Comparison of ENCODE assay signal across 19 mouse cellular contexts in the genomic region with DNA sequence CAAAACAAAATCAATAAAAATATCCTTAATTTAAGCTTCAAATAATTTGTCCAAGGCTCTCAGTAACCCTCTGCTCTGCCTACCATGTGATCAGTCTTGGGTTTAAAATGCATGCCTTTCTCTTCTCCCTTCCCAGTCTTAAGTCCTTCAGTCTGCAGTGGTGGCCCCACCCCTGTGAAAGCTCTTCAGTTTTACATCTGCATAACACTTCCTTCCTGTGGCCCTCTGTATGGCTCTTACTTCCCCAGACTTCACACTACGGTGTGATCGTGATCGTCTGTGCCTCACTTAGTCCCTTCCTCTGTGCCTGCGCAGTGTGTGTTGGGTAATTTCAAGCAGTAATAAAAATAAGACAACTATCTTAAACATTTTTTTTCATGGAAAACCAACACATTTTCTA.
DNase-seq lines count a peak whose midpoint lies in the region; ATAC-seq and TF ChIP-seq lines count a peak whose summit lies in the region.
"Had no signal": no experiment of that assay in that cellular context is flagged by ENCODE, and none has a peak within 500 bp of the region (broad histone marks: within the 10 kb centered on the region; RNA-seq: fewer than 3 reads in every experiment).

No protein-coding gene starts in this region.

- no peaks in the 10 kb centered on the region for H3K36me3 ChIP-seq in forebrain, embryonic 15.5 days
- no peaks in the 10 kb centered on the region for H3K36me3 ChIP-seq in midbrain, postnatal 0 days (ENCODE audit: insufficient read depth, low read length)
- H3K36me3 ChIP-seq: embryonic facial prominence, embryonic 13.5 days; hindbrain, embryonic 13.5 days; limb, embryonic 12.5 days; liver, embryonic 15.5 days; midbrain, embryonic 13.5 days had no signal

- ATAC-seq in hematopoietic stem cell, adult 5-6 weeks (replicated peaks in 1 of 2; ENCODE audit: insufficient read depth in 1 of 2, low FRiP score in 2 of 2, low TSS enrichment in 1 of 2, low read depth in 1 of 2, poor library complexity in 2 of 2, severe bottlenecking in 2 of 2), result peak; percentile 66 to 70
- ATAC-seq in forebrain, embryonic 15.5 days (replicated peaks), result no peak
- no peak for ATAC-seq in midbrain, postnatal 0 days (ENCODE audit: low FRiP score)
- ATAC-seq: midbrain, embryonic 13.5 days; Patski had no signal

- no peaks in the 10 kb centered on the region for H3K27me3 ChIP-seq in forebrain, embryonic 15.5 days
- no peaks in the 10 kb centered on the region for H3K27me3 ChIP-seq in midbrain, postnatal 0 days (ENCODE audit: insufficient read depth, low read length)
- H3K27me3 ChIP-seq: hindbrain, embryonic 13.5 days; liver, embryonic 15.5 days had no signal

- no peak overlapping the region for H3K27ac ChIP-seq in forebrain, embryonic 15.5 days (replicated peaks)
- H3K27ac ChIP-seq in midbrain, postnatal 0 days (ENCODE audit: low read depth, low read length), result no peak overlapping the region
- H3K27ac ChIP-seq: embryonic facial prominence, embryonic 13.5 days; hindbrain, embryonic 13.5 days; limb, embryonic 12.5 days; liver, embryonic 15.5 days; midbrain, embryonic 13.5 days had no signal

- peak; percentile 66 to 67 for DNase-seq in spleen, postnatal 36 days (ENCODE audit: low spot score in 2 of 2)
- DNase-seq in spleen, postnatal 4 days (ENCODE audit: low spot score in 2 of 2), result no peak
- peak; percentile 2 to 11 for DNase-seq in thymus, adult 18-20 months
- DNase-seq in midbrain, postnatal 0 days (ENCODE audit: low spot score), result no peak
- DNase-seq in lung, postnatal 14 days, result no peak
- DNase-seq: adrenal gland, adult 2 months; cerebellum, adult 11-12 months; kidney, adult 18-20 months; kidney, postnatal 36 days; lung, postnatal 36 days; right cerebral cortex, postnatal 25 days had no signal

- H3K4me2 ChIP-seq in forebrain, embryonic 15.5 days (replicated peaks), result no peak overlapping the region
- H3K4me2 ChIP-seq in midbrain, postnatal 0 days (ENCODE audit: low read depth, low read length, poor library complexity, severe bottlenecking), result no peak overlapping the region
- H3K4me2 ChIP-seq: embryonic facial prominence, embryonic 13.5 days; hindbrain, embryonic 13.5 days; limb, embryonic 12.5 days; liver, embryonic 15.5 days; midbrain, embryonic 13.5 days had no signal

- H3K9me3 ChIP-seq in forebrain, embryonic 15.5 days, result no peaks in the 10 kb centered on the region
- H3K9me3 ChIP-seq in midbrain, postnatal 0 days (ENCODE audit: low read length), result no peaks in the 10 kb centered on the region
- H3K9me3 ChIP-seq: embryonic facial prominence, embryonic 13.5 days; hindbrain, embryonic 13.5 days; limb, embryonic 12.5 days; liver, embryonic 15.5 days; midbrain, embryonic 13.5 days had no signal

- 84% methylated on average over 4 of the region's 4 CpGs for WGBS in forebrain, embryonic 15.5 days
- WGBS in midbrain, postnatal 0 days, result 82% methylated on average over 4 of the region's 4 CpGs

- H3K4me3 ChIP-seq in forebrain, embryonic 15.5 days, result no peak overlapping the region
- H3K4me3 ChIP-seq in midbrain, postnatal 0 days (ENCODE audit: low read depth, low read length), result no peak overlapping the region
- H3K4me3 ChIP-seq: embryonic facial prominence, embryonic 13.5 days; hindbrain, embryonic 13.5 days; limb, embryonic 12.5 days; liver, embryonic 15.5 days; midbrain, embryonic 13.5 days had no signal

- H3K4me1 ChIP-seq in forebrain, embryonic 15.5 days, result peaks cover 3% of the 10 kb centered on the region; the same call in 1 of the 2 replicates
- no peaks in the 10 kb centered on the region for H3K4me1 ChIP-seq in midbrain, postnatal 0 days (ENCODE audit: insufficient read depth, low read length)
- H3K4me1 ChIP-seq: embryonic facial prominence, embryonic 13.5 days; limb, embryonic 12.5 days had no signal

- TF ChIP-seq CTCF in midbrain, postnatal 0 days (IDR thresholded peaks at IDR 0.05), result no peak

- no peak overlapping the region for H3K9ac ChIP-seq in forebrain, embryonic 15.5 days (replicated peaks)
- no peak overlapping the region for H3K9ac ChIP-seq in midbrain, postnatal 0 days (replicated peaks; ENCODE audit: low read length, poor library complexity, severe bottlenecking)
- H3K9ac ChIP-seq: embryonic facial prominence, embryonic 13.5 days; hindbrain, embryonic 13.5 days; limb, embryonic 12.5 days; liver, embryonic 15.5 days; midbrain, embryonic 13.5 days had no signal

Comparison
In these comparisons a context has a peak if more than half of its experiments do, and no peak if none do; other contexts are left out.
1. DNase-seq: peak in spleen, postnatal 36 days (2 of 2) and thymus, adult 18-20 months (2 of 2); none in spleen, postnatal 4 days (0 of 2), midbrain, postnatal 0 days (single experiment) and lung, postnatal 14 days (single experiment).
2. ATAC-seq: peak in hematopoietic stem cell, adult 5-6 weeks (2 of 2); none in forebrain, embryonic 15.5 days (single experiment) and midbrain, postnatal 0 days (single experiment).